Mouse (Mus musculus) cerebellum, adult 2 months (tissue): ENCODE measurements around the gene A130010J15Rik. TPM values are rescaled to one million over a fixed set of nuclear protein-coding genes. Genes with fewer than 3 reads are reported as not detected.

ENCODE experiments used
- DNase-seq, 2 experiments: peaks; one replicate each; pipeline ENCODE4 v3.0.0; 2021
- H3K27ac ChIP-seq: fragments of 200-500 bp; 2 replicates; pipeline ENCODE4 v1.5.1; 2012; ENCODE audit warnings: low read length, control low read depth, inconsistent platforms; ENCODE audit not compliant: insufficient read depth
- H3K27me3 ChIP-seq: fragments of 200-500 bp; 2 replicates; pipeline ENCODE4 v1.6.1; 2012; ENCODE audit warnings: inconsistent platforms, mild to moderate bottlenecking, low read length, moderate library complexity; ENCODE audit not compliant: control insufficient read depth, insufficient read depth
- H3K4me1 ChIP-seq: fragments of 200-500 bp; 2 replicates; pipeline ENCODE4 v1.6.1; 2011; ENCODE audit warnings: low read length; ENCODE audit not compliant: control insufficient read depth, insufficient read depth
- H3K4me3 ChIP-seq: fragments of 200-500 bp; replicated peaks from 2 replicates; pipeline ENCODE3; 2011; ENCODE audit warnings: mild to moderate bottlenecking, low read depth, low read length, control low read depth; ENCODE audit not compliant: insufficient read depth
- CTCF ChIP-seq: fragments of 200-500 bp; IDR thresholded peaks from 2 replicates; pipeline ENCODE4 v1.5.1; 2011; ENCODE audit warnings: low read depth, mild to moderate bottlenecking, control low read depth, low read length, moderate library complexity, borderline replicate concordance; ENCODE audit not compliant: insufficient read depth
- POLR2A ChIP-seq: fragments of 200-500 bp; IDR thresholded peaks from 2 replicates; pipeline ENCODE4 v1.6.1; 2011; ENCODE audit warnings: low read length, control low read depth, borderline replicate concordance; ENCODE audit not compliant: insufficient read depth
- WGBS: fragments of 180-500 bp; shearing (Covaris S2); methylation state at CpG from one replicate; pipeline ENCODE4 v1.1.7; 2018; 5-methylcytosine and 5-hydroxymethylcytosine counted together
- polyA plus RNA-seq: library from polyadenylated mRNA; depleted of rRNA; stranded (reverse); fragments of >200 nt; gene quantifications from 2 replicates; pipeline ENCODE4 v1.2.3, GENCODE M21; 2012; rRNA removed

A130010J15Rik gene
- polyA plus RNA-seq, 1 experiment, result 4.3 TPM

- Histone ChIP-seq H3K27ac (no peak overlapping the region), H3K4me3 (no peak overlapping the region), H3K27me3 (no peaks in the 10 kb centered on the region), H3K4me1 (no peaks in the 10 kb centered on the region)
- WGBS, result 32% methylated on average over 2 of the region's 2 CpGs
- DNase-seq, result peak; percentile 45 to 47
- peak; percentile 94 for TF ChIP-seq CTCF
- no peak for TF ChIP-seq POLR2A
These were observed 40.3 kb downstream of the A130010J15Rik start for GRCm38 (mm10) chr1:193208178-193208577.

DNA sequence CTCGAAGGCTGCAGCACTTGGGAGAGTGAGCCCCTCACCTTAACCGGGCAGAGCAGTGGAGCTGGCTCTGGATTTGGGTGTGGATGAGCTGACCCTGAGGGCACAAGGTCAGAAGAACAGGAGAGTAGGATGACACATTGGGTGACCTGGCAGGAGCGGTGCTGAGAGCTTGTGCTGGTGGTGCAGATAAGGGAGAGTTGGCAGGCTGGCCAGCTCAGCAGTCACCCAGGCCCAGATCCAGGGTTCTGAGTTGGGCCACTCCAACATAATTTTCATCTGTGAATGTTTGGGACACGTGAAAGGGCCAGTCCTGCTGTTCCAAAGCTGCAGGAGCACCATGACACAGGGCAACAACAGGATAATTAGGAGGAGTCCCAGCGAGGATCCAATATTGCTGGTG lies 43.5 kb downstream of the A130010J15Rik start:
- no peak for DNase-seq
- 57% methylated on average over 5 of the region's 5 CpGs for WGBS
- no peak overlapping the region for H3K27ac ChIP-seq
- no peak for TF ChIP-seq CTCF
- TF ChIP-seq POLR2A, result no peak
- no peak overlapping the region for H3K4me3 ChIP-seq
- H3K4me1 ChIP-seq, result no peaks in the 10 kb centered on the region
- H3K27me3 ChIP-seq, result no peaks in the 10 kb centered on the region

GRCm38 (mm10) chr1:193214053-193214452 lies 46.2 kb downstream of the A130010J15Rik start:
- no peak for TF ChIP-seq CTCF
- no peak for TF ChIP-seq POLR2A
- Histone ChIP-seq H3K4me1 (no peaks in the 10 kb centered on the region), H3K27me3 (no peaks in the 10 kb centered on the region), H3K27ac (no peak overlapping the region), H3K4me3 (no peak overlapping the region)
- WGBS, result 70% methylated on average over 5 of the region's 5 CpGs
- DNase-seq, result no peak

- WGBS, result 77% methylated on average over 3 of the region's 3 CpGs
- Histone ChIP-seq H3K4me3 (no peak overlapping the region), H3K27me3 (no peaks in the 10 kb centered on the region), H3K4me1 (no peaks in the 10 kb centered on the region), H3K27ac (no peak overlapping the region)
- DNase-seq, result no peak
- no peak for TF ChIP-seq POLR2A
- TF ChIP-seq CTCF, result no peak
These were observed 48.2 kb downstream of the A130010J15Rik start for GRCm38 (mm10) chr1:193216000-193216399.

GRCm38 (mm10) chr1:193220408-193220807 lies 52.6 kb downstream of the A130010J15Rik start:
- no peaks in the 10 kb centered on the region for H3K4me1 ChIP-seq
- no peaks in the 10 kb centered on the region for H3K27me3 ChIP-seq
- H3K4me3 ChIP-seq, result no peak overlapping the region
- H3K27ac ChIP-seq, result no peak overlapping the region
- 75% methylated on average over 5 of the region's 5 CpGs for whole genome bisulfite sequencing
- TF ChIP-seq CTCF (no peak), POLR2A (no peak)
- no peak for DNase-seq

DNA sequence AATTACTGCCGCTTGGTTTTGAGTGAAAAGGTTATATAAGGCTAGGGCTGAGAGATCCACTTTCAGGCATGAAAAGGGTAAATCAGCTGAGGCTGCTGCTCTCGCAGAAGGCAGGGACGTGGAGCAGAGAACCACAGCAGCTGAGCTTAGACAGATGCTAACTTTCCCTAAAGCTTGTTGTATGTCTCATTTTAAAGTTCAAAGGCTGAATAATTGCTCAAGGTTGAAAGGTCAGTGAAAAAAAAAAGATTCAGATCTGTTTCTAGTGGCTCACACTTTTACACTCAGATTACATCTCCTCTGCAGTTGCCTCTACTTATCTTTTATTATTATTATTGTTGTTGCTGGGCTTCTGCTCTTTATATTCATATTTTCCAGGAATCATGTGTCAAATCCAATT lies 57.7 kb downstream of the A130010J15Rik start:
- Histone ChIP-seq H3K4me1 (no peaks in the 10 kb centered on the region), H3K4me3 (no peak overlapping the region), H3K27me3 (no peaks in the 10 kb centered on the region), H3K27ac (no peak overlapping the region)
- no peak for DNase-seq
- no peak for TF ChIP-seq CTCF
- no peak for TF ChIP-seq POLR2A
- WGBS, result 60% methylated on average over 3 of the region's 3 CpGs

GRCm38 (mm10) chr1:193226114-193226513 lies 58.3 kb downstream of the A130010J15Rik start:
- no peak for TF ChIP-seq CTCF
- no peak for TF ChIP-seq POLR2A
- 96% methylated on average over 4 of the region's 4 CpGs for WGBS

DNA sequence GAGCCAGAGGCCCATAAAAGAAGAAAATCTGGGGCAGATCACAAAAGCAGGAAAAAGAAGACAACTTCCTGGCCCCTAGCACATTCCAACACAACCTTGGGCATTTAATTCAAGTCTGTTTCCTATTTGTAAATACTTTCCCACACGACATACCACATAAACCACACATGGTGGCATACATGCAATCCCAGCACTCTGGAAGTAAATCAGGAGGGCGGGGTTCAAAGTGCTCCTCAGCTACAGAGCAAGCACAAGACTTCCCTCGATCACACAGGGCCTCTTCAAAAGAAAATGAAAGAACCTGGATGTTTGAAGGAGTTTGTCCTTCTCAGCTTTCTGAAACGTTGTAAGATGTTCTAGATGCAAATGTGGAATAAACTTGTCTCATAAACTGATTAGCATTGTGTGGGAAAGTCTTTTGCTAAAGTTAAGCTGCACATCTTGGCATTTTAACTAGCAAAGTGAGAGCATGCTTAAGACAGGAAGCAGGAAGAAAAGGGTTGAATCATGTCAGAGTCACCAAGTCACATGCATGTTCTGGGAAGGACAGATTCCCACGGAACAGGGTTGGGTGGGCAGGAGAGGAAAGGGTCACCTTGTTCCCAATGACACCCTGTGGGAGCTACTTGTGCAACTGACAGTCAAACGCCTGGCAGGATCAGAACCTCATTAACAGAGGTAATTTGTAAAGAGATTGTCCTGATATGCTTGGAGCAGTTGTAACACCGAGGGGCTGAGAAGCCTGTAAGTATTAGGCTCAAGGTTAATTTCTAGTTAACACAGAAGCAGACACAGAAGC lies 59.1 kb downstream of the A130010J15Rik start:
- DNase-seq, result no peak

More at GRCm38 (mm10) chr1:193226114-193226513, 58.3 kb downstream of the A130010J15Rik start:
- no peaks in the 10 kb centered on the region for H3K27me3 ChIP-seq
- H3K4me1 ChIP-seq, result no peaks in the 10 kb centered on the region
- DNase-seq, result no peak
- H3K4me3 ChIP-seq, result no peak overlapping the region
- H3K27ac ChIP-seq, result no peak overlapping the region

More for the DNA sequence above, 59.1 kb downstream of the A130010J15Rik start:
- H3K27ac ChIP-seq, result no peak overlapping the region
- TF ChIP-seq CTCF, result no peak
- TF ChIP-seq POLR2A, result no peak
- H3K27me3 ChIP-seq, result no peaks in the 10 kb centered on the region
- H3K4me3 ChIP-seq, result no peak overlapping the region
- H3K4me1 ChIP-seq, result no peaks in the 10 kb centered on the region
- WGBS, result 54% methylated on average over 7 of the region's 7 CpGs

Other genes starting within 250 kb of the A130010J15Rik start
- 6.4 and 6.9 TPM in 2 replicates for gene Syt14, start 132.3 kb upstream of the A130010J15Rik start, polyA plus RNA-seq
- gene Diexf, start 37.8 kb upstream of the A130010J15Rik start, polyA plus RNA-seq, result 17.7 and 18.9 TPM in 2 replicates
- gene Irf6, start 14.9 kb upstream of the A130010J15Rik start, polyA plus RNA-seq, result 0.89 and 2.0 TPM in 2 replicates
- 0.79 and 0.80 TPM in 2 replicates for gene Traf3ip3, start 33.7 kb downstream of the A130010J15Rik start, polyA plus RNA-seq
- 3.9 and 4.1 TPM in 2 replicates for gene Lamb3, start 39.7 kb downstream of the A130010J15Rik start, polyA plus RNA-seq
- 94.8 and 95.6 TPM in 2 replicates for gene Hsd11b1, start 96.0 kb downstream of the A130010J15Rik start, polyA plus RNA-seq
- gene G0s2, start 105.2 kb downstream of the A130010J15Rik start, polyA plus RNA-seq, result 36.0 and 37.1 TPM in 2 replicates
- 23.4 and 26.4 TPM in 2 replicates for gene Camk1g, start 202.3 kb downstream of the A130010J15Rik start, polyA plus RNA-seq